ENCODE assay signal across 8 mouse cellular contexts in genomic region chr4:141534947-141535680, GRCm38 (mm10). TPM values are rescaled to one million over a fixed set of nuclear protein-coding genes. Genes with fewer than 3 reads are reported as not detected.
A peak's percentile ranks its signal among the peaks of the same experiment; 100 is the strongest.
DNase-seq lines count a peak whose midpoint lies in the region; ATAC-seq and TF ChIP-seq lines count a peak whose summit lies in the region.

No protein-coding gene starts in this region.

- H3K9ac ChIP-seq in CH12.LX (ENCODE audit: insufficient read depth, low read depth), result no peak overlapping the region; the same call in 1 of the 2 replicates
- H3K9ac ChIP-seq in embryonic facial prominence, embryonic 15.5 days, result no peak overlapping the region
- peak overlapping the region; percentile 97 for H3K9ac ChIP-seq in heart, embryonic 14.5 days (ENCODE audit: low read length)

- H3K36me3 ChIP-seq in CH12.LX (replicated peaks in 1 of 2; ENCODE audit: control insufficient read depth in 1 of 2, insufficient read depth in 1 of 2, low read length in 1 of 2), result peaks cover 0 to 9% of the 10 kb centered on the region in 2 experiments
- no peaks in the 10 kb centered on the region for H3K36me3 ChIP-seq in embryonic facial prominence, embryonic 15.5 days
- peaks cover 3% of the 10 kb centered on the region for H3K36me3 ChIP-seq in heart, embryonic 14.5 days (ENCODE audit: control insufficient read depth, insufficient read depth, low read length)

- peak overlapping the region; percentile 38 for H3K4me2 ChIP-seq in CH12.LX (ENCODE audit: insufficient read depth, low read depth, poor library complexity, severe bottlenecking)
- peak overlapping the region; percentile 88 for H3K4me2 ChIP-seq in embryonic facial prominence, embryonic 15.5 days (replicated peaks)
- peak overlapping the region; percentile 91 for H3K4me2 ChIP-seq in heart, embryonic 14.5 days (ENCODE audit: low read length)

- dilution Hi-C loops in CH12.LX (cut with MboI; ENCODE audit: extremely low pct_ligation_motif_present, extremely low pct_unique_long_range_greater_than_20kb, low sequenced_read_pairs), result no loop called here

- in situ Hi-C loops in CH12.LX (cut with MboI; ENCODE audit: low pct_ligation_motif_present, low pct_unique_long_range_greater_than_20kb, low sequenced_read_pairs), result no loop called here

- no peaks in the 10 kb centered on the region for H3K27me3 ChIP-seq in CH12.LX (replicated peaks)
- no peaks in the 10 kb centered on the region for H3K27me3 ChIP-seq in embryonic facial prominence, embryonic 15.5 days
- no peaks in the 10 kb centered on the region for H3K27me3 ChIP-seq in heart, embryonic 14.5 days (ENCODE audit: control insufficient read depth, insufficient read depth, low read length)

- 17% methylated on average over 10 of the region's 11 CpGs for WGBS in embryonic facial prominence, embryonic 15.5 days
- 29% methylated on average over 9 of the region's 11 CpGs for WGBS in heart, embryonic 14.5 days
- WGBS in olfactory bulb, adult 2 months, result 6% methylated on average over 9 of the region's 11 CpGs

- TF ChIP-seq EP300 in CH12.LX (IDR thresholded peaks at IDR 0.05; ENCODE audit: low read length), result no peak

- no peaks in the 10 kb centered on the region for H3K9me3 ChIP-seq in CH12.LX (replicated peaks; ENCODE audit: low read length)
- H3K9me3 ChIP-seq in embryonic facial prominence, embryonic 15.5 days (replicated peaks), result no peaks in the 10 kb centered on the region
- H3K9me3 ChIP-seq in heart, embryonic 14.5 days (ENCODE audit: control insufficient read depth, low read length), result no peaks in the 10 kb centered on the region

- peaks cover 58% of the 10 kb centered on the region for H3K79me2 ChIP-seq in CH12.LX (replicated peaks; ENCODE audit: control insufficient read depth, extremely low read depth, insufficient read depth, poor library complexity, severe bottlenecking)

- TF ChIP-seq POLR2A in CH12.LX (IDR thresholded peaks at IDR 0.05; ENCODE audit: low read depth, low read length), result no peak
- no peak for TF ChIP-seq POLR2A in olfactory bulb, adult 2 months (IDR thresholded peaks at IDR 0.05; ENCODE audit: insufficient read depth, low read depth, low read length)

- peak in 1 of 2 experiments; percentile 73; a peak in 2 of 4 replicates for TF ChIP-seq CTCF in CH12.LX (conservative IDR thresholded peaks at IDR 0.05 in 1 of 2, IDR thresholded peaks at IDR 0.05 in 1 of 2; ENCODE audit: low read depth in 2 of 2, low read length in 2 of 2)
- no peak for TF ChIP-seq CTCF in olfactory bulb, adult 2 months (IDR thresholded peaks at IDR 0.05; ENCODE audit: insufficient read depth, low read depth, low read length)

- peak; percentile 37 for TF ChIP-seq RAD21 in CH12.LX (IDR thresholded peaks at IDR 0.05; ENCODE audit: low read depth, low read length)

- peak overlapping the region in 1 of 3 experiments; percentile 67 for H3K4me3 ChIP-seq in CH12.LX (replicated peaks in 1 of 3; ENCODE audit: low read depth in 2 of 3, low read length in 2 of 3, poor library complexity in 1 of 3)
- peak overlapping the region; percentile 86 for H3K4me3 ChIP-seq in embryonic facial prominence, embryonic 15.5 days (replicated peaks)
- H3K4me3 ChIP-seq in heart, embryonic 14.5 days (ENCODE audit: control insufficient read depth in 1 of 2, insufficient read depth in 1 of 2, low read depth in 1 of 2, low read length in 2 of 2), result peak overlapping the region in 1 of 2 experiments; percentile 95; a peak in 2 of 4 replicates
- H3K4me3 ChIP-seq in olfactory bulb, adult 2 months (ENCODE audit: insufficient read depth, low read depth, low read length), result peak overlapping the region; percentile 26

- DNase-seq in CH12.LX (ENCODE audit: extremely low read depth), result no peak
- peak; percentile 63 to 78 for DNase-seq in adrenal gland, postnatal 36 days
- peak; percentile 72 for DNase-seq in kidney, postnatal 14 days
- DNase-seq in lung, postnatal 10 days, result peak; percentile 83
- peak; percentile 69 for DNase-seq in thymus, postnatal 14 days

- no peak overlapping the region for H3K27ac ChIP-seq in CH12.LX (ENCODE audit: insufficient read depth, low read depth)
- 0 out of 2 replicates have a peak overlapping the region, but pooled peaks have one; percentile 97 for H3K27ac ChIP-seq in embryonic facial prominence, embryonic 15.5 days (replicated peaks)
- peak overlapping the region; percentile 61 to 99; a peak in 3 of 4 replicates for H3K27ac ChIP-seq in heart, embryonic 14.5 days (replicated peaks in 1 of 2; ENCODE audit: control insufficient read depth in 1 of 2, insufficient read depth in 1 of 2, low read depth in 2 of 2, low read length in 2 of 2)
- peak overlapping the region; percentile 50; the same call in 1 of the 2 replicates for H3K27ac ChIP-seq in olfactory bulb, adult 2 months (ENCODE audit: insufficient read depth, low read depth, low read length)

- ATAC-seq in embryonic facial prominence, embryonic 15.5 days (ENCODE audit: insufficient number of reproducible peaks, low FRiP score, low TSS enrichment, low read depth), result no peak
- no peak for ATAC-seq in heart, embryonic 14.5 days (ENCODE audit: insufficient number of reproducible peaks, insufficient read depth, low FRiP score, low read depth)

- peaks cover 3 to 31% of the 10 kb centered on the region in 2 experiments; a peak in 3 of 4 replicates for H3K4me1 ChIP-seq in CH12.LX (ENCODE audit: control insufficient read depth in 1 of 2, insufficient read depth in 2 of 2)
- H3K4me1 ChIP-seq in embryonic facial prominence, embryonic 15.5 days, result peaks cover 32% of the 10 kb centered on the region
- peaks cover 8 to 39% of the 10 kb centered on the region in 2 experiments for H3K4me1 ChIP-seq in heart, embryonic 14.5 days (ENCODE audit: control insufficient read depth in 2 of 2, insufficient read depth in 2 of 2, low read length in 2 of 2)
- H3K4me1 ChIP-seq in olfactory bulb, adult 2 months (ENCODE audit: control insufficient read depth, insufficient read depth, low read length), result peaks cover 17% of the 10 kb centered on the region

TF ChIP-seq in CH12.LX, 34 proteins besides CTCF, POLR2A, EP300 and RAD21:
- TF ChIP-seq JUN (IDR thresholded peaks at IDR 0.05; ENCODE audit: insufficient read depth, low read depth, low read length) (no peak), GABPA (IDR thresholded peaks at IDR 0.05; ENCODE audit: insufficient replicate concordance, low read depth, low read length) (no peak), MAZ (IDR thresholded peaks at IDR 0.05; ENCODE audit: low read depth, low read length) (0 out of 2 replicates have a peak, but pooled peaks have one; percentile 57), USF1 (IDR thresholded peaks at IDR 0.05; ENCODE audit: low read depth, low read length) (no peak), ELF1 (IDR thresholded peaks at IDR 0.05; ENCODE audit: low read depth, low read length) (no peak), SIN3A (IDR thresholded peaks at IDR 0.05; ENCODE audit: low read length) (0 out of 2 replicates have a peak, but pooled peaks have one; percentile 36), POLR2AphosphoS2 (IDR thresholded peaks at IDR 0.05; ENCODE audit: low read depth, low read length) (no peak), SMC3 (IDR thresholded peaks at IDR 0.05; ENCODE audit: low read depth, low read length) (peak; percentile 69), MXI1 (IDR thresholded peaks at IDR 0.05; ENCODE audit: low read depth, low read length) (0 out of 2 replicates have a peak, but pooled peaks have one; percentile 27), TCF12 (IDR thresholded peaks at IDR 0.05; ENCODE audit: low read depth, low read length) (no peak)

RNA-seq across cellular contexts. Expression of gene Spen, which starts 3.3 kb away (rescaled TPM):
- 10.2 and 10.8 TPM in 2 replicates for total RNA-seq in CH12.LX (2012; rRNA removed)
- 2.6 and 4.0 TPM in 2 replicates for total RNA-seq in CH12.LX (2014; rRNA removed)
- polyA plus RNA-seq in CH12.LX (2012; ENCODE audit: insufficient read length, low read depth), result 21.3 and 21.6 TPM in 2 replicates
- total RNA-seq in adrenal gland, postnatal 36 days (2021), result 10 to 100 TPM; 49.9 to 58.3 TPM
- 10.8 and 10.9 TPM in 2 replicates for polyA plus RNA-seq in embryonic facial prominence, embryonic 15.5 days (2015; fragmentation: Nextera tagmentation; extraction: Ambion mirVana)
- polyA plus RNA-seq in heart, embryonic 14.5 days (2014; fragmentation: Nextera tagmentation; extraction: Ambion mirVana), result 9.6 and 10.7 TPM in 2 replicates
- 41.7 TPM in 1 of 2 replicates, not detected in the other for polyA plus RNA-seq in olfactory bulb, adult 2 months (2012; ENCODE audit: insufficient read depth, insufficient read length, low replicate concordance, missing spikeins)

Comparison
In these comparisons a context has a peak if more than half of its experiments do, and no peak if none do; other contexts are left out.
1. H3K4me2 ChIP-seq: peak in every context shown above with its lines; median percentile 91 in heart, embryonic 14.5 days; 88 in embryonic facial prominence, embryonic 15.5 days; 38 in CH12.LX.